In genomic region chr9:124312171-124313142, GRCm38 (mm10) we compare ENCODE assay signal across 8 mouse cellular contexts. TPM values are rescaled to one million over a fixed set of nuclear protein-coding genes. Genes with fewer than 3 reads are reported as not detected.
DNase-seq lines count a peak whose midpoint lies in the region; ATAC-seq and TF ChIP-seq lines count a peak whose summit lies in the region.

Gene 2010315B03Rik, minus strand, starts transcription at chr9:124312696.

- peak within 1 kb of the TSS; percentile 96 for H3K27ac ChIP-seq in gastrocnemius, adult 2 months
- H3K27ac ChIP-seq in hindbrain, postnatal 0 days: peak within 1 kb of the TSS; percentile 94
- peak within 1 kb of the TSS; percentile 90 for H3K27ac ChIP-seq in left cerebral cortex, adult 2 months

- no peaks in the 10 kb centered on the region for H3K9me3 ChIP-seq in hindbrain, postnatal 0 days (ENCODE audit: low read length)

- peak; percentile 88 for DNase-seq in ZHBTc4 (ENCODE audit: low read depth, low spot score)
- peak; percentile 90 for DNase-seq in gastrocnemius, adult 2 months
- peak; percentile 93 for DNase-seq in hindbrain, postnatal 0 days (ENCODE audit: low spot score)
- peak; percentile 81 to 87 for DNase-seq in left cerebral cortex, adult 2 months (ENCODE audit: extremely low spot score in 1 of 2, low spot score in 2 of 2)
- DNase-seq in right cerebral cortex, adult 2 months (ENCODE audit: low spot score in 2 of 2): peak; percentile 90 to 92
- DNase-seq in urinary bladder, postnatal 14 days (ENCODE audit: low spot score): peak; percentile 87

- TF ChIP-seq CTCF in gastrocnemius, adult 2 months (IDR thresholded peaks at IDR 0.05): no peak
- 0 out of 2 replicates have a peak, but pooled peaks have one; percentile 12 for TF ChIP-seq CTCF in hindbrain, postnatal 0 days (IDR thresholded peaks at IDR 0.05; ENCODE audit: low read depth)
- TF ChIP-seq CTCF in left cerebral cortex, adult 2 months (IDR thresholded peaks at IDR 0.05): peak; percentile 2; the same call in 1 of the 2 replicates

- peak within 1 kb of the TSS; percentile 54 for H3K4me2 ChIP-seq in hindbrain, postnatal 0 days (ENCODE audit: low read depth, low read length)

- H3K27me3 ChIP-seq in hindbrain, postnatal 0 days (ENCODE audit: insufficient read depth, low read length): no peaks in the 10 kb centered on the region

- ATAC-seq in common myeloid progenitor, adult 5-6 weeks (replicated peaks; ENCODE audit: low read depth, poor library complexity, severe bottlenecking): peak; percentile 100
- peak; percentile 100 for ATAC-seq in hindbrain, postnatal 0 days
- ATAC-seq in megakaryocyte, adult 5-6 weeks (ENCODE audit: poor library complexity, severe bottlenecking): peak; percentile 97

- intact Hi-C loops in gastrocnemius, adult 2 months (cut with DNase I): no loop called here
- intact Hi-C loops in left cerebral cortex, adult 2 months (cut with DNase I): no loop called here

- H3K4me1 ChIP-seq in hindbrain, postnatal 0 days (ENCODE audit: insufficient read depth, low read length): 0 out of 2 replicates have a peak, but pooled peaks cover 4% of the 10 kb centered on the region

- WGBS in hindbrain, postnatal 0 days: under 1% methylated on average over 21 of the region's 22 CpGs

- no peaks in the 10 kb centered on the region for H3K36me3 ChIP-seq in hindbrain, postnatal 0 days (ENCODE audit: insufficient read depth, low read length)

- H3K9ac ChIP-seq in hindbrain, postnatal 0 days (replicated peaks; ENCODE audit: low read length): peak within 1 kb of the TSS; percentile 72

- peak within 1 kb of the TSS; percentile 93 for H3K4me3 ChIP-seq in gastrocnemius, adult 2 months
- peak within 1 kb of the TSS; percentile 74 for H3K4me3 ChIP-seq in hindbrain, postnatal 0 days (ENCODE audit: low read length)
- peak within 1 kb of the TSS; percentile 61 for H3K4me3 ChIP-seq in left cerebral cortex, adult 2 months

RNA-seq across cellular contexts. Expression of gene 2010315B03Rik, which starts in this region (rescaled TPM):
- 15.8 and 24.8 TPM in 2 replicates for total RNA-seq in common myeloid progenitor, adult 5-6 weeks (2017)
- 10 to 100 TPM; 11.1 to 11.7 TPM for total RNA-seq in gastrocnemius, adult 2 months (2021)
- 8.3 and 8.8 TPM in 2 replicates for total RNA-seq in hindbrain, postnatal 0 days (2014; rRNA removed)
- 11.7 and 12.9 TPM in 2 replicates for polyA plus RNA-seq in hindbrain, postnatal 0 days (2015; fragmentation: Nextera tagmentation; extraction: Ambion mirVana)
- 10 to 100 TPM; 17.7 to 19.2 TPM for total RNA-seq in left cerebral cortex, adult 2 months (2021)
- total RNA-seq in megakaryocyte, adult 5-6 weeks (2015): 12.0 and 14.1 TPM in 2 replicates
- total RNA-seq in megakaryocyte, adult 5-6 weeks (2017): 21.0 and 22.2 TPM in 2 replicates

Comparison
In these comparisons a context has a peak if more than half of its experiments do, and no peak if none do; other contexts are left out.
1. Peak in every context shown above with its lines: DNase-seq, ATAC-seq, H3K4me3 ChIP-seq and H3K27ac ChIP-seq.